Mouse (Mus musculus): Measurements from ENCODE around the gene Cacna1c. TPM values are rescaled to one million over a fixed set of nuclear protein-coding genes. Genes with fewer than 3 reads are reported as not detected.

The Cacna1c gene
- polyA plus RNA-seq, 1 experiment = 1.3 TPM

DNA sequence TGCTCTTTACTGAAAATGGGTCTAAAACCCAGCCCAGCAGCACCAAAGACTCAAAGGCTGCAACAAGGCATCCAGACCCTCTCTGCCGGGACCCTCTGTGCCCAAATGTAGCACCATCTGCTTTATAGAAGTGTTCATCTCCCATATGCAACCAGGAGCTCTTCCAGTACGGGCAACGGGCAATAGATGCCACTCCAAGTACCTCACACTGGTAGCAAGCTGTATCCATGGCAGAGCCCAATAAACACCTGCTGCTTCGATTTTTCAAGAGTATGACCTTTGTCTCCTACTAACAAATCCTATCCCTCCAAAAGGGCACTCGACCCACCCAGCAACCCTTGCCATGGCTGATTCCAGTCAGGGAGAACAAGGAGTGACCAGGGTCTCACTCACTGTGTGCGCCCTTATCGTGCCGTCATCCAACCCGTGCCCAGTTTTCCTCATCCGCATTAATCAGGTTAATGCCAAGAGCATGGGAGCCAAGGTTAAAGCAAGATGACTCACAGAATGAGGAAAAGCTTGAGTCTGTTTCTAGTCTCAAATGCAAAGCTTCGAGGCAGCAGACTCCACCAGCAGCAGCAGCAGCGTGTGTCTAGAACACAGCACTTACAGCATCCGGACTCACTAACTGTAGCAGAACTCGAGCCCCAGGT, 122.7 kb downstream of the Cacna1c start:
- Histone ChIP-seq H3K9me3 (no peaks in the 10 kb centered on the region), H3K36me3 (replicated peaks; ENCODE audit: low read length) (no peaks in the 10 kb centered on the region), H3K4me3 (replicated peaks) (no peak overlapping the region), H3K27me3 (replicated peaks) (peaks cover 37% of the 10 kb centered on the region), H3K4me1 (no peaks in the 10 kb centered on the region)
- no peak for TF ChIP-seq FLI1 (IDR thresholded peaks at IDR 0.05; ENCODE audit: low read length)
- no peak for TF ChIP-seq GATA1 (IDR thresholded peaks at IDR 0.05; ENCODE audit: borderline replicate concordance, low read length)

GRCm38 (mm10) chr6:119072772-119073171, 123.4 kb downstream of the Cacna1c start:
- Histone ChIP-seq H3K36me3 (replicated peaks; ENCODE audit: low read length) (no peaks in the 10 kb centered on the region), H3K4me1 (no peaks in the 10 kb centered on the region), H3K27me3 (replicated peaks) (peaks cover 38% of the 10 kb centered on the region), H3K9me3 (no peaks in the 10 kb centered on the region), H3K4me3 (replicated peaks) (no peak overlapping the region)
- no peak for TF ChIP-seq FLI1 (IDR thresholded peaks at IDR 0.05; ENCODE audit: low read length)
- TF ChIP-seq GATA1 (IDR thresholded peaks at IDR 0.05; ENCODE audit: borderline replicate concordance, low read length) = no peak

DNA sequence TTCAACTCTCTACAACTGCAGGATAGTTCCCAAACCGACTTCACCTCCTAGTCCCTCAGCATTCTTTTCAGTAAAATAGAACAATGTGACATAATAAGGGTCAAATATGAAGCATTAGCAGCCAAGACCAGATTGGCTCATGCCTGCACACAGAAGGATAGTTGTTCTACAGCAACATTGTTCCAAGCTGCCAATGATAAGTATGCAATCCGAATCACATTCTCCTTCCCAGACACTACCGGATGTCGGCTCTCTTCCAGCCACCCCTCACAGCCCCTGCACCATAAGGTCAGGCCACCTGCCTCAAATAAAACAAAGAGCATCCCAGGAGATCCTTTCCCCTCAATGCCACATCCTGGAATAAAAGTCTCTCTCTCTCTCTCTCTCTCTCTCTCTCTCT, 125.4 kb downstream of the Cacna1c start:
- Histone ChIP-seq H3K4me3 (replicated peaks) (no peak overlapping the region), H3K36me3 (replicated peaks; ENCODE audit: low read length) (no peaks in the 10 kb centered on the region), H3K9me3 (no peaks in the 10 kb centered on the region), H3K4me1 (no peaks in the 10 kb centered on the region), H3K27me3 (replicated peaks) (peaks cover 32% of the 10 kb centered on the region)
- TF ChIP-seq FLI1 (IDR thresholded peaks at IDR 0.05; ENCODE audit: low read length) (no peak), GATA1 (IDR thresholded peaks at IDR 0.05; ENCODE audit: borderline replicate concordance, low read length) (no peak)

GRCm38 (mm10) chr6:119070351-119070750, 125.9 kb downstream of the Cacna1c start:
- no peaks in the 10 kb centered on the region for H3K4me1 ChIP-seq
- H3K36me3 ChIP-seq (replicated peaks; ENCODE audit: low read length) = no peaks in the 10 kb centered on the region
- H3K9me3 ChIP-seq = no peaks in the 10 kb centered on the region
- TF ChIP-seq FLI1 (IDR thresholded peaks at IDR 0.05; ENCODE audit: low read length) (no peak), GATA1 (IDR thresholded peaks at IDR 0.05; ENCODE audit: borderline replicate concordance, low read length) (no peak)
- no peak overlapping the region for H3K4me3 ChIP-seq (replicated peaks)
- H3K27me3 ChIP-seq (replicated peaks) = peaks cover 34% of the 10 kb centered on the region

DNA sequence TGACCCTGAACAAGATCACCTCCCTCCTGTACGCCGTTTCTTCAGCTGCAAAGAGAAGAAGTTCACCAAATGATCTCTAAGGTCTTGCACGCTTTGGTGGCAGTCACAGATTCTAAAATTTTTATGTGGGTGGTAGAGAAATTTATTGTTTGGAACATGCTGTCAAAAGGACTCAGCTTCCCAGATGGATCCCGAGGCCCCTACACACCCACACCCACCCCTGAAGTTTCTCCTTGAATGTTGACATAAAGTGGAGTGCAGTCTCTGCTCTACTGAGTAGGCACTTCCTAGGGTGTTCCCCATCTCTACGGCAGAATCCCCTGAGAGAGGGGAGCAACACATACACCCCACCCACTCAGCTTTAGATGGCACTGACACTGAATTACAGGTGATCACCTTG, 127.1 kb downstream of the Cacna1c start:
- no peaks in the 10 kb centered on the region for H3K9me3 ChIP-seq
- H3K27me3 ChIP-seq (replicated peaks) = peaks cover 39% of the 10 kb centered on the region
- TF ChIP-seq FLI1 (IDR thresholded peaks at IDR 0.05; ENCODE audit: low read length) = no peak
- no peak overlapping the region for H3K4me3 ChIP-seq (replicated peaks)
- H3K36me3 ChIP-seq (replicated peaks; ENCODE audit: low read length) = no peaks in the 10 kb centered on the region
- H3K4me1 ChIP-seq = no peaks in the 10 kb centered on the region

DNA sequence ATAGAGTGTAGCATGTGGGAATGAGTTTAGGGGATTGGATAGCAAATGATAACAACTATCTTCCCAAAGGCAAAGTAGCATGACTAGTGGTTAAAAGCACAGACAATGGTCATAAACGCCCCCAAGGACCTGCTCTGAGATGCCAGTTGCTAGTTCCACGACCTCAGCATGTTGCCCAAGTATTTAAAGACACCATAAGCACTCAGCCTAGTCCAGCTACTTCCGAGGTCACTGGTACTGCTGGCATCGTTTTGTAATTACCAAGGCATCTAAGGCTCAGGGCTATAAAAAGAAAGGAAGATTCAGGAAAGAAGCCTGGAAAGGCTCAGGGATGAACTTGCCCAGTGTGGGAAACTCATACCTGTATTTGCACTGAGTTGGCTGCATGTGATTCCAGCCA, 127.6 kb downstream of the Cacna1c start:
- TF ChIP-seq FLI1 (IDR thresholded peaks at IDR 0.05; ENCODE audit: low read length) (no peak), GATA1 (IDR thresholded peaks at IDR 0.05; ENCODE audit: borderline replicate concordance, low read length) (no peak)
- Histone ChIP-seq H3K27me3 (replicated peaks) (peaks cover 34% of the 10 kb centered on the region), H3K4me3 (replicated peaks) (no peak overlapping the region), H3K36me3 (replicated peaks; ENCODE audit: low read length) (no peaks in the 10 kb centered on the region), H3K4me1 (no peaks in the 10 kb centered on the region), H3K9me3 (no peaks in the 10 kb centered on the region)

DNA sequence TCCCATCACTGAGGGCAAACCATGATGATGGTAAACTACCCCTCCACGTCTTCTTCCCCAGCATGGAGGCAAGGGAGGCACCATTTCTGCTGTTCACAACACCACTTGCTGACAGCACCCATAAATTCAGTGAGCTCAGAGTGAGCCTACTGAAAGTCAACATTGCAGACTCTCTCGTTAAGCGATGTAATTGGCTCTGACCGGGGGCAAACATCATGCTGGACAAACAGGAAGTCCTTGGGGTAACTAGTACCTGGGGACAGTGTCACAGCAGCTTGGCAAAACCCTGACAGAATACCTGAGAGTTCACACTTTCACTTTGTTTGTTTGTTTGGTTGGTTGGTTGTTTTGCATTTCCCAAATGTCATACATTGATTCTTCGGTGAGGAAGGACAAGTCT, 131.3 kb downstream of the Cacna1c start:
- H3K9me3 ChIP-seq = no peaks in the 10 kb centered on the region
- no peaks in the 10 kb centered on the region for H3K36me3 ChIP-seq (replicated peaks; ENCODE audit: low read length)
- no peak overlapping the region for H3K4me3 ChIP-seq (replicated peaks)
- H3K27me3 ChIP-seq (replicated peaks) = peaks cover 29% of the 10 kb centered on the region
- H3K4me1 ChIP-seq = no peaks in the 10 kb centered on the region
- TF ChIP-seq GATA1 (IDR thresholded peaks at IDR 0.05; ENCODE audit: borderline replicate concordance, low read length) (no peak), FLI1 (IDR thresholded peaks at IDR 0.05; ENCODE audit: low read length) (no peak)

DNA sequence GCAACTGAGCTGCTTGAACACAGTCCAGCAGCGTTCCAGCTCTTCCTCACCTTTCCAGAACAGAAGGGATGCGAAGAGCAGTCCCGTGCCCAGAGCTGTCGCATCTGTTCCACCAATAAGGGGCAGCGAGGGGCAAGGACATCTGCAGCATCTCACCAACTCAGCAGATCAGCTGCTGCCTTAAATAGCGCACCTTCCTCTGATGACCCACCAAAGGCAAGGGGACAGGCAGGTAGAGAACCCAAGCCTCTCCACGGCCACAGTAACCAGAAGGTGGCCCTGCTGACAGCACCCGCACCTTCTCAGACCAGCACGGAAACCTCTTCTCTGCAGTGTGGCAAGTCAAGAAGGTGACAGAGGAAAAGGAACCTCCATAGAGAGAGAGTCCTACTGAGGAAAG, 131.8 kb downstream of the Cacna1c start:
- TF ChIP-seq FLI1 (IDR thresholded peaks at IDR 0.05; ENCODE audit: low read length) (no peak), GATA1 (IDR thresholded peaks at IDR 0.05; ENCODE audit: borderline replicate concordance, low read length) (no peak)
- peaks cover 28% of the 10 kb centered on the region for H3K27me3 ChIP-seq (replicated peaks)
- no peaks in the 10 kb centered on the region for H3K36me3 ChIP-seq (replicated peaks; ENCODE audit: low read length)
- no peaks in the 10 kb centered on the region for H3K9me3 ChIP-seq
- H3K4me3 ChIP-seq (replicated peaks) = no peak overlapping the region
- no peaks in the 10 kb centered on the region for H3K4me1 ChIP-seq

GRCm38 (mm10) chr6:119062695-119063094, 133.5 kb downstream of the Cacna1c start:
- Histone ChIP-seq H3K4me1 (no peaks in the 10 kb centered on the region), H3K36me3 (replicated peaks; ENCODE audit: low read length) (no peaks in the 10 kb centered on the region), H3K9me3 (no peaks in the 10 kb centered on the region), H3K27me3 (replicated peaks) (peaks cover 27% of the 10 kb centered on the region), H3K4me3 (replicated peaks) (no peak overlapping the region)
- TF ChIP-seq FLI1 (IDR thresholded peaks at IDR 0.05; ENCODE audit: low read length) = no peak
- TF ChIP-seq GATA1 (IDR thresholded peaks at IDR 0.05; ENCODE audit: borderline replicate concordance, low read length) = no peak

GRCm38 (mm10) chr6:119058896-119059295, 137.3 kb downstream of the Cacna1c start:
- TF ChIP-seq FLI1 (IDR thresholded peaks at IDR 0.05; ENCODE audit: low read length) (no peak), GATA1 (IDR thresholded peaks at IDR 0.05; ENCODE audit: borderline replicate concordance, low read length) (no peak)
- Histone ChIP-seq H3K4me3 (replicated peaks) (no peak overlapping the region), H3K36me3 (replicated peaks; ENCODE audit: low read length) (peaks cover 3% of the 10 kb centered on the region), H3K27me3 (replicated peaks) (peaks cover 28% of the 10 kb centered on the region), H3K4me1 (no peaks in the 10 kb centered on the region), H3K9me3 (no peaks in the 10 kb centered on the region)

- H3K36me3 ChIP-seq (replicated peaks; ENCODE audit: low read length) = peaks cover 3% of the 10 kb centered on the region
- TF ChIP-seq FLI1 (IDR thresholded peaks at IDR 0.05; ENCODE audit: low read length) (no peak), GATA1 (IDR thresholded peaks at IDR 0.05; ENCODE audit: borderline replicate concordance, low read length) (no peak)
- no peaks in the 10 kb centered on the region for H3K9me3 ChIP-seq
- H3K4me1 ChIP-seq = no peaks in the 10 kb centered on the region
- no peak overlapping the region for H3K4me3 ChIP-seq (replicated peaks)
- H3K27me3 ChIP-seq (replicated peaks) = peaks cover 28% of the 10 kb centered on the region
Measured at GRCm38 (mm10) chr6:119058461-119058860, 137.8 kb downstream of the Cacna1c start.

Data from megakaryocyte, embryonic 14.5 days (primary cell).